Mouse (Mus musculus): ENCODE results near the gene Bhmt2. TPM values are rescaled to one million over a fixed set of nuclear protein-coding genes. Genes with fewer than 3 reads are reported as not detected.

The Bhmt2 gene
- polyA plus RNA-seq, 1 experiment from 2014 or later = 0.08 TPM

- H3K9me3 ChIP-seq = no peaks in the 10 kb centered on the region
- WGBS = 67% methylated on average over 19 of the region's 19 CpGs
These were observed 36.5 kb downstream of the Bhmt2 start, which contains the start of gene Bhmt for GRCm38 (mm10) chr13:93637282-93638245. TSS of gene Bhmt (minus strand) at chr13:93637961.

GRCm38 (mm10) chr13:93636561-93636960, 37.5 kb downstream of the Bhmt2 start:
- no peaks in the 10 kb centered on the region for H3K27me3 ChIP-seq
- no peaks in the 10 kb centered on the region for H3K4me1 ChIP-seq
- H3K4me2 ChIP-seq (replicated peaks) = no peak overlapping the region
- H3K27ac ChIP-seq = no peak overlapping the region
- ATAC-seq (ENCODE audit: low FRiP score, low read depth) = no peak
- no peak overlapping the region for H3K9ac ChIP-seq
- WGBS = 83% methylated on average over 1 of the region's 1 CpGs
- no peak overlapping the region for H3K4me3 ChIP-seq
- H3K36me3 ChIP-seq = no peaks in the 10 kb centered on the region
- H3K9me3 ChIP-seq = no peaks in the 10 kb centered on the region

More at GRCm38 (mm10) chr13:93637282-93638245, 36.5 kb downstream of the Bhmt2 start, which contains the start of gene Bhmt:
- no peaks in the 10 kb centered on the region for H3K27me3 ChIP-seq
- H3K4me2 ChIP-seq (replicated peaks) = no peak within 1 kb of the TSS
- ATAC-seq (ENCODE audit: low FRiP score, low read depth) = no peak
- H3K4me1 ChIP-seq = no peaks in the 10 kb centered on the region
- no peak within 1 kb of the TSS for H3K4me3 ChIP-seq
- H3K27ac ChIP-seq = no peak within 1 kb of the TSS
- no peaks in the 10 kb centered on the region for H3K36me3 ChIP-seq
- no peak within 1 kb of the TSS for H3K9ac ChIP-seq

- ATAC-seq (ENCODE audit: low FRiP score, low read depth) = no peak
- Histone ChIP-seq H3K27ac (no peak overlapping the region), H3K4me2 (replicated peaks) (no peak overlapping the region), H3K4me3 (no peak overlapping the region), H3K36me3 (no peaks in the 10 kb centered on the region), H3K4me1 (peaks cover 5% of the 10 kb centered on the region), H3K27me3 (no peaks in the 10 kb centered on the region), H3K9me3 (no peaks in the 10 kb centered on the region), H3K9ac (no peak overlapping the region)
- WGBS = 83% methylated on average over 5 of the region's 5 CpGs
These were observed 41.2 kb downstream of the Bhmt2 start for GRCm38 (mm10) chr13:93632927-93633326.

- H3K36me3 ChIP-seq = no peaks in the 10 kb centered on the region
- ATAC-seq (ENCODE audit: low FRiP score, low read depth) = no peak
- no peak overlapping the region for H3K4me2 ChIP-seq (replicated peaks)
- WGBS = 85% methylated on average over 10 of the region's 10 CpGs
- no peak overlapping the region for H3K4me3 ChIP-seq
- no peak overlapping the region for H3K9ac ChIP-seq
- peaks cover 5% of the 10 kb centered on the region for H3K4me1 ChIP-seq
- H3K27ac ChIP-seq = no peak overlapping the region
- H3K9me3 ChIP-seq = no peaks in the 10 kb centered on the region
- no peaks in the 10 kb centered on the region for H3K27me3 ChIP-seq
These were observed 43.0 kb downstream of the Bhmt2 start for GRCm38 (mm10) chr13:93630941-93631705.

- Histone ChIP-seq H3K9me3 (no peaks in the 10 kb centered on the region), H3K27ac (no peak overlapping the region), H3K4me1 (peaks cover 5% of the 10 kb centered on the region), H3K9ac (no peak overlapping the region), H3K36me3 (no peaks in the 10 kb centered on the region), H3K27me3 (no peaks in the 10 kb centered on the region), H3K4me2 (replicated peaks) (no peak overlapping the region), H3K4me3 (no peak overlapping the region)
- no peak for ATAC-seq (ENCODE audit: low FRiP score, low read depth)
- 11% methylated on average over 6 of the region's 6 CpGs for WGBS
These were observed 45.2 kb downstream of the Bhmt2 start for GRCm38 (mm10) chr13:93628861-93629260.

GRCm38 (mm10) chr13:93614361-93614948, 59.6 kb downstream of the Bhmt2 start:
- H3K4me1 ChIP-seq = 0 out of 2 replicates have a peak, but pooled peaks cover 4% of the 10 kb centered on the region
- no peak overlapping the region for H3K4me2 ChIP-seq (replicated peaks)
- no peak overlapping the region for H3K27ac ChIP-seq
- no peak overlapping the region for H3K4me3 ChIP-seq
- H3K9me3 ChIP-seq = no peaks in the 10 kb centered on the region
- 40% methylated on average over 6 of the region's 6 CpGs for WGBS
- no peaks in the 10 kb centered on the region for H3K27me3 ChIP-seq
- no peaks in the 10 kb centered on the region for H3K36me3 ChIP-seq
- no peak for ATAC-seq (ENCODE audit: low FRiP score, low read depth)
- no peak overlapping the region for H3K9ac ChIP-seq

GRCm38 (mm10) chr13:93613771-93614170, 60.3 kb downstream of the Bhmt2 start:
- 73% methylated on average over 4 of the region's 4 CpGs for WGBS
- Histone ChIP-seq H3K27me3 (no peaks in the 10 kb centered on the region), H3K4me2 (replicated peaks) (no peak overlapping the region), H3K9me3 (no peaks in the 10 kb centered on the region), H3K4me1 (0 out of 2 replicates have a peak, but pooled peaks cover 4% of the 10 kb centered on the region), H3K36me3 (no peaks in the 10 kb centered on the region), H3K27ac (no peak overlapping the region), H3K9ac (no peak overlapping the region), H3K4me3 (no peak overlapping the region)
- ATAC-seq (ENCODE audit: low FRiP score, low read depth) = no peak

- Histone ChIP-seq H3K27me3 (no peaks in the 10 kb centered on the region), H3K36me3 (no peaks in the 10 kb centered on the region), H3K4me2 (replicated peaks) (no peak overlapping the region), H3K9me3 (no peaks in the 10 kb centered on the region), H3K4me1 (0 out of 2 replicates have a peak, but pooled peaks cover 7% of the 10 kb centered on the region), H3K4me3 (no peak overlapping the region), H3K27ac (no peak overlapping the region; the same call in 1 of the 2 replicates), H3K9ac (0 out of 2 replicates have a peak overlapping the region, but pooled peaks have one; percentile 48)
- WGBS = 51% methylated on average over 19 of the region's 19 CpGs
- ATAC-seq (ENCODE audit: low FRiP score, low read depth) = peak; percentile 76
These were observed 61.2 kb downstream of the Bhmt2 start for GRCm38 (mm10) chr13:93612660-93613607.

- no peak for ATAC-seq (ENCODE audit: low FRiP score, low read depth)
- WGBS = 74% methylated on average over 2 of the region's 2 CpGs
- H3K36me3 ChIP-seq = no peaks in the 10 kb centered on the region
These were observed 65.6 kb downstream of the Bhmt2 start for GRCm38 (mm10) chr13:93608476-93608875.

GRCm38 (mm10) chr13:93607701-93608100, 66.4 kb downstream of the Bhmt2 start:
- Histone ChIP-seq H3K9ac (no peak overlapping the region), H3K9me3 (no peaks in the 10 kb centered on the region), H3K36me3 (no peaks in the 10 kb centered on the region), H3K4me2 (replicated peaks) (no peak overlapping the region), H3K4me3 (no peak overlapping the region), H3K27ac (no peak overlapping the region), H3K4me1 (0 out of 2 replicates have a peak, but pooled peaks cover 6% of the 10 kb centered on the region), H3K27me3 (no peaks in the 10 kb centered on the region)
- no peak for ATAC-seq (ENCODE audit: low FRiP score, low read depth)
- WGBS = 84% methylated on average over 3 of the region's 3 CpGs

More at GRCm38 (mm10) chr13:93608476-93608875, 65.6 kb downstream of the Bhmt2 start:
- 0 out of 2 replicates have a peak, but pooled peaks cover 7% of the 10 kb centered on the region for H3K4me1 ChIP-seq
- H3K27ac ChIP-seq = no peak overlapping the region
- no peak overlapping the region for H3K4me2 ChIP-seq (replicated peaks)
- no peak overlapping the region for H3K9ac ChIP-seq
- no peaks in the 10 kb centered on the region for H3K9me3 ChIP-seq
- H3K4me3 ChIP-seq = no peak overlapping the region
- no peaks in the 10 kb centered on the region for H3K27me3 ChIP-seq
